Comparison of ENCODE assay signal across 8 mouse cellular contexts in genomic region chr7:27257046-27257851, GRCm38 (mm10). TPM values are rescaled to one million over a fixed set of nuclear protein-coding genes. Genes with fewer than 3 reads are reported as not detected.
A peak's percentile ranks its signal among the peaks of the same experiment; 100 is the strongest.
DNase-seq lines count a peak whose midpoint lies in the region; ATAC-seq and TF ChIP-seq lines count a peak whose summit lies in the region.

No protein-coding gene starts in this region.

- H3K9me3 ChIP-seq in limb, embryonic 12.5 days: no peaks in the 10 kb centered on the region
- H3K9me3 ChIP-seq in midbrain, embryonic 14.5 days (ENCODE audit: control insufficient read depth, low read length): no peaks in the 10 kb centered on the region

- peak overlapping the region; percentile 77 for H3K4me2 ChIP-seq in limb, embryonic 12.5 days
- H3K4me2 ChIP-seq in midbrain, embryonic 14.5 days (ENCODE audit: low read length): peak overlapping the region; percentile 83

- TF ChIP-seq POLR2A in kidney, adult 2 months (IDR thresholded peaks at IDR 0.05; ENCODE audit: low read depth, low read length): no peak

- H3K36me3 ChIP-seq in kidney, adult 2 months (ENCODE audit: control insufficient read depth, insufficient read depth, low read length): no peaks in the 10 kb centered on the region
- peaks cover 18% of the 10 kb centered on the region for H3K36me3 ChIP-seq in limb, embryonic 12.5 days
- peaks cover 14% of the 10 kb centered on the region for H3K36me3 ChIP-seq in midbrain, embryonic 14.5 days (ENCODE audit: control insufficient read depth, insufficient read depth, low read length)

- H3K27me3 ChIP-seq in kidney, adult 2 months (replicated peaks; ENCODE audit: control insufficient read depth, insufficient read depth, low read length): no peaks in the 10 kb centered on the region
- no peaks in the 10 kb centered on the region for H3K27me3 ChIP-seq in limb, embryonic 12.5 days
- no peaks in the 10 kb centered on the region for H3K27me3 ChIP-seq in midbrain, embryonic 14.5 days (ENCODE audit: control insufficient read depth, insufficient read depth, low read length)

- no peak overlapping the region for H3K4me3 ChIP-seq in kidney, adult 2 months (ENCODE audit: insufficient read depth, low read depth, low read length)
- H3K4me3 ChIP-seq in limb, embryonic 12.5 days (replicated peaks): peak overlapping the region; percentile 91
- H3K4me3 ChIP-seq in midbrain, embryonic 14.5 days (replicated peaks; ENCODE audit: low read depth, low read length): peak overlapping the region; percentile 8; the same call in 1 of the 2 replicates

- TF ChIP-seq CTCF in kidney, adult 2 months (conservative IDR thresholded peaks at IDR 0.05; ENCODE audit: insufficient read depth, insufficient read length, low read depth, low read length): no peak

- H3K27ac ChIP-seq in kidney, adult 2 months (ENCODE audit: insufficient read depth, low read depth, low read length): no peak overlapping the region
- H3K27ac ChIP-seq in limb, embryonic 12.5 days: peak overlapping the region; percentile 53; the same call in 1 of the 2 replicates
- H3K27ac ChIP-seq in midbrain, embryonic 14.5 days (replicated peaks; ENCODE audit: low read depth, low read length): peak overlapping the region; percentile 94

- H3K4me1 ChIP-seq in kidney, adult 2 months (ENCODE audit: control insufficient read depth, insufficient read depth, low read length): peaks cover 4% of the 10 kb centered on the region
- H3K4me1 ChIP-seq in limb, embryonic 12.5 days (replicated peaks): peaks cover 35% of the 10 kb centered on the region
- H3K4me1 ChIP-seq in midbrain, embryonic 14.5 days (ENCODE audit: control insufficient read depth, insufficient read depth, low read length): peaks cover 31% of the 10 kb centered on the region

- 38% methylated on average over 27 of the region's 27 CpGs for WGBS in kidney, adult 2 months
- WGBS in limb, embryonic 12.5 days: 17% methylated on average over 27 of the region's 27 CpGs
- WGBS in midbrain, embryonic 14.5 days: 8% methylated on average over 27 of the region's 27 CpGs

- intact Hi-C loops in gastrocnemius, postnatal 36 days (cut with DNase I): no loop called here

- no peak for ATAC-seq in limb, embryonic 12.5 days (ENCODE audit: insufficient number of reproducible peaks, insufficient read depth, low FRiP score, low TSS enrichment, low read depth)
- 0 out of 2 replicates have a peak, but pooled peaks have one; percentile 7 for ATAC-seq in midbrain, embryonic 14.5 days (ENCODE audit: low FRiP score, low TSS enrichment)

- DNase-seq in lung, adult 18-20 months: peak; percentile 60 to 62
- DNase-seq in lung, postnatal 25 days (ENCODE audit: low spot score): no peak
- DNase-seq in embryo, embryonic 9.5 days (ENCODE audit: extremely low spot score): peak; percentile 28
- peak; percentile 31 to 35 for DNase-seq in gastrocnemius, postnatal 36 days
- peak; percentile 59 for DNase-seq in kidney, adult 2 months
- peak; percentile 70 for DNase-seq in midbrain, embryonic 14.5 days
- DNase-seq in telencephalon, adult 2 months (ENCODE audit: low read depth, low spot score): peak; percentile 78

- no peak overlapping the region for H3K9ac ChIP-seq in limb, embryonic 12.5 days (replicated peaks)
- H3K9ac ChIP-seq in midbrain, embryonic 14.5 days (replicated peaks; ENCODE audit: low read length): no peak overlapping the region; the same call in 1 of the 2 replicates

RNA-seq across cellular contexts. Expression of gene Numbl, which starts 1.0 kb away (rescaled TPM):
- 1 to 10 TPM; 4.4 TPM for total RNA-seq in gastrocnemius, postnatal 36 days (2021)
- 6.0 and 7.9 TPM in 2 replicates for polyA plus RNA-seq in kidney, adult 2 months (2012; rRNA removed)
- polyA plus RNA-seq in limb, embryonic 12.5 days (2016; fragmentation: Nextera tagmentation; extraction: Ambion mirVana): 25.3 and 26.5 TPM in 2 replicates
- 33.7 and 50.1 TPM in 2 replicates for polyA plus RNA-seq in midbrain, embryonic 14.5 days (2014; fragmentation: Nextera tagmentation; extraction: Ambion mirVana)

RNA-seq across cellular contexts. Expression of gene Coq8b, which starts 24.4 kb away (rescaled TPM):
- 1 to 10 TPM; 2.5 to 3.1 TPM for total RNA-seq in gastrocnemius, postnatal 36 days (2021)
- 43.1 and 50.3 TPM in 2 replicates for polyA plus RNA-seq in kidney, adult 2 months (2012; rRNA removed)
- 15.7 and 16.6 TPM in 2 replicates for polyA plus RNA-seq in limb, embryonic 12.5 days (2016; fragmentation: Nextera tagmentation; extraction: Ambion mirVana)
- 19.8 and 22.6 TPM in 2 replicates for polyA plus RNA-seq in midbrain, embryonic 14.5 days (2014; fragmentation: Nextera tagmentation; extraction: Ambion mirVana)

RNA-seq across cellular contexts. Expression of gene Itpkc, which starts 28.8 kb away (rescaled TPM):
- 1 to 10 TPM; 3.3 to 3.6 TPM for total RNA-seq in gastrocnemius, postnatal 36 days (2021)
- 6.8 and 7.0 TPM in 2 replicates for polyA plus RNA-seq in kidney, adult 2 months (2012; rRNA removed)
- polyA plus RNA-seq in limb, embryonic 12.5 days (2016; fragmentation: Nextera tagmentation; extraction: Ambion mirVana): 9.3 and 9.5 TPM in 2 replicates
- 7.3 and 7.4 TPM in 2 replicates for polyA plus RNA-seq in midbrain, embryonic 14.5 days (2014; fragmentation: Nextera tagmentation; extraction: Ambion mirVana)
